Mouse (Mus musculus) megakaryocyte progenitor cell, adult 5-6 weeks (primary cell): ENCODE measurements around the gene Gm8011. TPM values are rescaled to one million over a fixed set of nuclear protein-coding genes. Genes with fewer than 3 reads are reported as not detected.
"Not testable (repeated sequence)": the region's sequence is repeated elsewhere in the genome, so short reads cannot be mapped to it uniquely, and the experiment has no call there.

Source experiments
- ATAC-seq: replicated peaks from 2 replicates; pipeline ENCODE4 v1.8.0; 2016; ENCODE audit warnings: mild to moderate bottlenecking, moderate TSS enrichment, inconsistent platforms; ENCODE audit not compliant: poor library complexity
- total RNA-seq, 2 experiments: library from RNA; stranded (forward) in 1 of 2; stranded (reverse) in 1 of 2; fragments of 157-497, 149-512 nt in 1 of 2; fragments of 200-1000 nt in 1 of 2; gene quantifications; 2 replicates each; pipeline versions ENCODE4 v1.2.3 to v1.2.4; 2015 to 2017

Gm8011 gene
- total RNA-seq (2015) (not detected in 2 replicates), total RNA-seq (2017) (not detected in 2 replicates)

GRCm38 (mm10) chr14:42463581-42463980 lies at the start of gene Gm8011:
Gene Gm8011 (plus strand): TSS chr14:42463881.
- ATAC-seq: not testable (repeated sequence)

GRCm38 (mm10) chr14:42439573-42439972 lies 24.1 kb upstream of the Gm8011 start, which contains the start of gene Gm8005:
Gene Gm8005 (minus strand): TSS chr14:42439673.
- not testable (repeated sequence) for ATAC-seq

DNA sequence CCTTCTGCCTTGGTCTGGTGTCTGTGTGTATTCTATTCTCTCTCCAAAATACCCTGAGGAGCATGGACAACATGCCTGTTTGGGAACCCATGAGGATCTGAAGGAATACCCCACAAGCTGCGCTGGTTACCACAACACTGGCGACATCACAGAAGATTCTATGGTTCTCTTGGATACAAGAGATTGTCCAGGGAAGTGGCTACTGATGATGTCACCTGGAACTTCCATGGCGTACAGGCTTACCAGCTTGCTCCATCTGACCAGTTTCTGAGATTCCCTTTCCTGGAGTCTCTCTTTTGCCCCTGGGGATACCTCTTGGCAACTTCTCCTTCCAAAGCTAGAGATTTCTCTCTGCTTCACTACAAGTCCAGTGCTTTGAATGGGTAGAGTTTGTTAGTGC lies 38.6 kb downstream of the Gm8011 start, which contains the start of gene Gm8020:
Gene Gm8020 (minus strand): TSS at position 101 of the 400 bp plus-strand sequence.
- ATAC-seq: not testable (repeated sequence)

Other genes with a start within 250 kb of the Gm8011 start
- gene Gm17026, start 203.8 kb upstream of the Gm8011 start, total RNA-seq (2015): not detected in 2 replicates
- not detected in 2 replicates for gene Gm17026, start 203.8 kb upstream of the Gm8011 start, total RNA-seq (2017)
- not detected in 2 replicates for gene Gm9611, start 166.5 kb upstream of the Gm8011 start, total RNA-seq (2015)
- gene Gm9611, start 166.5 kb upstream of the Gm8011 start, total RNA-seq (2017): not detected in 2 replicates
- gene Gm7995, start 153.7 kb upstream of the Gm8011 start, total RNA-seq (2015): not detected in 2 replicates
- gene Gm7995, start 153.7 kb upstream of the Gm8011 start, total RNA-seq (2017): not detected in 2 replicates
- not detected in 2 replicates for gene Gm8005, start 24.2 kb upstream of the Gm8011 start, total RNA-seq (2015)
- not detected in 2 replicates for gene Gm8005, start 24.2 kb upstream of the Gm8011 start, total RNA-seq (2017)
- not detected in 2 replicates for gene Gm8020, start 38.5 kb downstream of the Gm8011 start, total RNA-seq (2015)
- gene Gm8020, start 38.5 kb downstream of the Gm8011 start, total RNA-seq (2017): not detected in 2 replicates
- not detected in 2 replicates for gene Gm8024, start 60.4 kb downstream of the Gm8011 start, total RNA-seq (2015)
- not detected in 2 replicates for gene Gm8024, start 60.4 kb downstream of the Gm8011 start, total RNA-seq (2017)
- not detected in 2 replicates for gene Gm17124, start 136.0 kb downstream of the Gm8011 start, total RNA-seq (2015)
- gene Gm17124, start 136.0 kb downstream of the Gm8011 start, total RNA-seq (2017): not detected in 2 replicates
- gene Gm3633, start 178.0 kb downstream of the Gm8011 start, total RNA-seq (2015): not detected in 2 replicates
- gene Gm3633, start 178.0 kb downstream of the Gm8011 start, total RNA-seq (2017): not detected in 2 replicates
- gene Gm10378, start 192.1 kb downstream of the Gm8011 start, total RNA-seq (2015): not detected in 2 replicates
- gene Gm10378, start 192.1 kb downstream of the Gm8011 start, total RNA-seq (2017): not detected in 2 replicates